Mouse (Mus musculus): ENCODE data around the gene Acot11. TPM values are rescaled to one million over a fixed set of nuclear protein-coding genes. Genes with fewer than 3 reads are reported as not detected.
"Not testable (repeated sequence)": the region's sequence is repeated elsewhere in the genome, so short reads cannot be mapped to it uniquely, and the experiment has no call there.

The Acot11 gene
- total RNA-seq, 4 experiments from 2014 or later = 26.2 to 44.3 (median 36.4) TPM

- DNase-seq (ENCODE audit: low spot score) = no peak
Observed at GRCm38 (mm10) chr4:106810039-106810438, 5.2 kb upstream of the Acot11 start.

- no peak for DNase-seq (ENCODE audit: low spot score)
Observed at GRCm38 (mm10) chr4:106807287-106807686, 2.5 kb upstream of the Acot11 start.

- no peak for DNase-seq (ENCODE audit: low spot score)
Observed at GRCm38 (mm10) chr4:106805890-106806289, 1.1 kb upstream of the Acot11 start.

GRCm38 (mm10) chr4:106804201-106804909 is 443 bp downstream of the Acot11 start:
- no peak for DNase-seq (ENCODE audit: low spot score)

- DNase-seq (ENCODE audit: low spot score) = no peak
Observed at GRCm38 (mm10) chr4:106803781-106804180, 1.0 kb downstream of the Acot11 start.

GRCm38 (mm10) chr4:106799772-106800336 is 4.9 kb downstream of the Acot11 start:
- DNase-seq (ENCODE audit: low spot score) = peak; percentile 73

GRCm38 (mm10) chr4:106798908-106799546 is 5.8 kb downstream of the Acot11 start:
- no peak for DNase-seq (ENCODE audit: low spot score)

GRCm38 (mm10) chr4:106795289-106795688 is 9.5 kb downstream of the Acot11 start:
- DNase-seq (ENCODE audit: low spot score) = no peak

- DNase-seq (ENCODE audit: low spot score) = no peak
Observed at GRCm38 (mm10) chr4:106794247-106794646, 10.6 kb downstream of the Acot11 start.

GRCm38 (mm10) chr4:106793826-106794225 is 11.0 kb downstream of the Acot11 start:
- not testable (repeated sequence) for DNase-seq (ENCODE audit: low spot score)

GRCm38 (mm10) chr4:106792276-106792675 is 12.5 kb downstream of the Acot11 start:
- no peak for DNase-seq (ENCODE audit: low spot score)

GRCm38 (mm10) chr4:106790938-106791337 is 13.9 kb downstream of the Acot11 start:
- no peak for DNase-seq (ENCODE audit: low spot score)

GRCm38 (mm10) chr4:106790218-106790617 is 14.6 kb downstream of the Acot11 start:
- not testable (repeated sequence) for DNase-seq (ENCODE audit: low spot score)

GRCm38 (mm10) chr4:106789705-106790104 is 15.1 kb downstream of the Acot11 start:
- DNase-seq (ENCODE audit: low spot score) = no peak

GRCm38 (mm10) chr4:106788627-106789026 is 16.2 kb downstream of the Acot11 start:
- DNase-seq (ENCODE audit: low spot score) = no peak

GRCm38 (mm10) chr4:106787830-106788229 is 17.0 kb downstream of the Acot11 start:
- peak; percentile 26 for DNase-seq (ENCODE audit: low spot score)

- no peak for DNase-seq (ENCODE audit: low spot score)
Observed at GRCm38 (mm10) chr4:106785753-106786540, 18.9 kb downstream of the Acot11 start.

- no peak for DNase-seq (ENCODE audit: low spot score)
Observed at GRCm38 (mm10) chr4:106785345-106785744, 19.5 kb downstream of the Acot11 start.

GRCm38 (mm10) chr4:106784806-106785205 is 20.0 kb downstream of the Acot11 start:
- DNase-seq (ENCODE audit: low spot score) = no peak

GRCm38 (mm10) chr4:106783137-106783536 is 21.7 kb downstream of the Acot11 start:
- DNase-seq (ENCODE audit: low spot score) = no peak

GRCm38 (mm10) chr4:106780045-106780444 is 24.8 kb downstream of the Acot11 start:
- no peak for DNase-seq (ENCODE audit: low spot score)
